13 mouse cellular contexts compared by ENCODE assay signal in genomic region chr19:35150780-35151725, GRCm38 (mm10).
DNase-seq lines count a peak whose midpoint lies in the region; ATAC-seq and TF ChIP-seq lines count a peak whose summit lies in the region.
"Had no signal": no experiment of that assay in that cellular context is flagged by ENCODE, and none has a peak within 500 bp of the region (broad histone marks: within the 10 kb centered on the region; RNA-seq: fewer than 3 reads in every experiment).

No protein-coding gene starts in this region.

- no peak for TF ChIP-seq POLR2A in liver, adult 2 months (IDR thresholded peaks at IDR 0.05; ENCODE audit: extremely low read depth, insufficient read depth, low read length)

- DNase-seq in liver, adult 2 months (ENCODE audit: extremely low read depth, low read depth, low spot score) = peak; percentile 74
- no peak for DNase-seq in liver
- peak; percentile 78 for DNase-seq in kidney, adult 9 months
- DNase-seq in frontal cortex, postnatal 36 days (ENCODE audit: low spot score in 2 of 2) = no peak
- no peak for DNase-seq in frontal cortex, postnatal 10 days (ENCODE audit: low spot score in 2 of 2)
- DNase-seq: heart, adult 2 months; heart, postnatal 10 days; layer of hippocampus, adult 9-11 months had no signal

- no peaks in the 10 kb centered on the region for H3K27me3 ChIP-seq in liver, adult 2 months (ENCODE audit: control insufficient read depth, insufficient read depth, low read length)
- H3K27me3 ChIP-seq in liver, embryonic 12.5 days (replicated peaks) = no peaks in the 10 kb centered on the region
- no peaks in the 10 kb centered on the region for H3K27me3 ChIP-seq in midbrain, embryonic 15.5 days (replicated peaks)
- H3K27me3 ChIP-seq: hindbrain, embryonic 15.5 days had no signal

- no peak overlapping the region for H3K9ac ChIP-seq in liver, adult 2 months (ENCODE audit: low read depth, low read length)
- no peak overlapping the region for H3K9ac ChIP-seq in liver, embryonic 12.5 days
- H3K9ac ChIP-seq in midbrain, embryonic 15.5 days = no peak overlapping the region
- H3K9ac ChIP-seq: hindbrain, embryonic 15.5 days had no signal

- no peaks in the 10 kb centered on the region for H3K79me2 ChIP-seq in liver, adult 2 months (ENCODE audit: control insufficient read depth, insufficient read depth, low read length)

- TF ChIP-seq CTCF in liver, adult 2 months (IDR thresholded peaks at IDR 0.05; ENCODE audit: low read depth, low read length) = no peak

- ATAC-seq in liver, embryonic 12.5 days = no peak
- no peak for ATAC-seq in midbrain, embryonic 15.5 days (replicated peaks)
- no peak for ATAC-seq in monocyte, adult 5-6 weeks (replicated peaks; ENCODE audit: insufficient number of reproducible peaks, low FRiP score, low TSS enrichment, poor library complexity, severe bottlenecking)
- ATAC-seq: lung, postnatal 0 days had no signal

- no peaks in the 10 kb centered on the region for H3K36me3 ChIP-seq in liver, adult 2 months (ENCODE audit: control insufficient read depth, insufficient read depth, low read length)
- H3K36me3 ChIP-seq in liver, embryonic 12.5 days = no peaks in the 10 kb centered on the region
- H3K36me3 ChIP-seq in midbrain, embryonic 15.5 days (replicated peaks) = no peaks in the 10 kb centered on the region
- H3K36me3 ChIP-seq: hindbrain, embryonic 15.5 days had no signal

- no peak overlapping the region for H3K27ac ChIP-seq in liver, adult 2 months (replicated peaks; ENCODE audit: insufficient read depth, low read depth, low read length)
- 0 out of 2 replicates have a peak overlapping the region, but pooled peaks have one; percentile 50 for H3K27ac ChIP-seq in liver, embryonic 12.5 days
- H3K27ac ChIP-seq in midbrain, embryonic 15.5 days = no peak overlapping the region
- H3K27ac ChIP-seq: heart, adult 2 months; hindbrain, embryonic 15.5 days had no signal

- peaks cover 8% of the 10 kb centered on the region; the same call in 1 of the 2 replicates for H3K4me1 ChIP-seq in liver, adult 2 months (ENCODE audit: control insufficient read depth, insufficient read depth, low read length)
- H3K4me1 ChIP-seq in liver, embryonic 12.5 days = peaks cover 36% of the 10 kb centered on the region
- H3K4me1 ChIP-seq in midbrain, embryonic 15.5 days = no peaks in the 10 kb centered on the region
- H3K4me1 ChIP-seq: hindbrain, embryonic 15.5 days had no signal

- 38% methylated on average over 6 of the region's 6 CpGs for WGBS in liver, adult 2 months
- WGBS in liver, embryonic 12.5 days (ENCODE audit: insufficient replicate concordance) = 32% methylated on average over 6 of the region's 6 CpGs
- WGBS in midbrain, embryonic 15.5 days = 81% methylated on average over 6 of the region's 6 CpGs

- no peak overlapping the region for H3K4me3 ChIP-seq in liver, adult 2 months (ENCODE audit: insufficient read depth, low read depth, low read length)
- no peak overlapping the region for H3K4me3 ChIP-seq in liver, embryonic 12.5 days
- H3K4me3 ChIP-seq in midbrain, embryonic 15.5 days = no peak overlapping the region
- H3K4me3 ChIP-seq: heart, adult 2 months; hindbrain, embryonic 15.5 days had no signal

- H3K9me3 ChIP-seq in liver, embryonic 12.5 days (replicated peaks) = no peaks in the 10 kb centered on the region
- H3K9me3 ChIP-seq in midbrain, embryonic 15.5 days = no peaks in the 10 kb centered on the region
- H3K9me3 ChIP-seq: hindbrain, embryonic 15.5 days had no signal

- 0 out of 2 replicates have a peak overlapping the region, but pooled peaks have one; percentile 24 for H3K4me2 ChIP-seq in liver, embryonic 12.5 days
- no peak overlapping the region for H3K4me2 ChIP-seq in midbrain, embryonic 15.5 days
- H3K4me2 ChIP-seq: hindbrain, embryonic 15.5 days had no signal

Comparison
In these comparisons a context has a peak if more than half of its experiments do, and no peak if none do; other contexts are left out.
1. DNase-seq: peak in liver, adult 2 months (single experiment) and kidney, adult 9 months (single experiment); none in liver (single experiment), frontal cortex, postnatal 36 days (0 of 2) and frontal cortex, postnatal 10 days (0 of 2).